In genomic region chr2:27027618-27028436, GRCm38 (mm10) we compare ENCODE assay signal across 8 mouse cellular contexts. TPM values are rescaled to one million over a fixed set of nuclear protein-coding genes. Genes with fewer than 3 reads are reported as not detected.
DNase-seq lines count a peak whose midpoint lies in the region; ATAC-seq lines count a peak whose summit lies in the region.

Gene Slc2a6, minus strand, starts transcription at chr2:27027998.

- H3K27me3 ChIP-seq in heart, embryonic 12.5 days (replicated peaks) = peaks cover 53% of the 10 kb centered on the region
- H3K27me3 ChIP-seq in kidney, embryonic 16.5 days (ENCODE audit: insufficient read depth, low read length) = no peaks in the 10 kb centered on the region

- H3K9ac ChIP-seq in heart, embryonic 12.5 days = peak within 1 kb of the TSS; percentile 4; the same call in 1 of the 2 replicates
- 0 out of 2 replicates have a peak within 1 kb of the TSS, but pooled peaks have one; percentile 15 for H3K9ac ChIP-seq in kidney, embryonic 16.5 days (replicated peaks; ENCODE audit: low read length)

- H3K4me1 ChIP-seq in heart, embryonic 12.5 days (replicated peaks) = peaks cover 9% of the 10 kb centered on the region; the same call in 1 of the 2 replicates
- no peaks in the 10 kb centered on the region for H3K4me1 ChIP-seq in kidney, embryonic 16.5 days (ENCODE audit: insufficient read depth, low read length)

- H3K4me3 ChIP-seq in heart, embryonic 12.5 days = peak within 1 kb of the TSS; percentile 28
- peak within 1 kb of the TSS; percentile 35 for H3K4me3 ChIP-seq in kidney, embryonic 16.5 days (ENCODE audit: low read length)

- no peaks in the 10 kb centered on the region for H3K36me3 ChIP-seq in heart, embryonic 12.5 days
- H3K36me3 ChIP-seq in kidney, embryonic 16.5 days (ENCODE audit: insufficient read depth, low read length) = no peaks in the 10 kb centered on the region

- H3K27ac ChIP-seq in heart, embryonic 12.5 days (ENCODE audit: poor library complexity, severe bottlenecking) = no peak within 1 kb of the TSS
- no peak within 1 kb of the TSS for H3K27ac ChIP-seq in kidney, embryonic 16.5 days (ENCODE audit: low read length)

- peak; percentile 89 for DNase-seq in B cell, adult 2 months
- peak; percentile 98 for DNase-seq in brain, adult 2 months (ENCODE audit: low read depth, low spot score)
- DNase-seq in liver = peak; percentile 86
- peak; percentile 89 to 92 for DNase-seq in spleen, postnatal 36 days (ENCODE audit: low spot score in 2 of 2)

- WGBS in heart, embryonic 12.5 days = 4% methylated on average over 38 of the region's 38 CpGs
- 2% methylated on average over 38 of the region's 38 CpGs for WGBS in kidney, embryonic 16.5 days

- peak; percentile 86 for ATAC-seq in erythroblast, adult 5-6 weeks (replicated peaks; ENCODE audit: low FRiP score, poor library complexity, severe bottlenecking)
- peak; percentile 91 for ATAC-seq in heart, embryonic 12.5 days (ENCODE audit: insufficient number of reproducible peaks, low FRiP score)
- ATAC-seq in kidney, embryonic 16.5 days (ENCODE audit: low FRiP score, low TSS enrichment) = peak; percentile 98
- ATAC-seq in monocyte, adult 5-6 weeks (replicated peaks; ENCODE audit: insufficient number of reproducible peaks, low FRiP score, low TSS enrichment, poor library complexity, severe bottlenecking) = peak; percentile 78

- H3K9me3 ChIP-seq in heart, embryonic 12.5 days (replicated peaks) = no peaks in the 10 kb centered on the region
- H3K9me3 ChIP-seq in kidney, embryonic 16.5 days (ENCODE audit: low read length) = no peaks in the 10 kb centered on the region

- peak within 1 kb of the TSS; percentile 65 for H3K4me2 ChIP-seq in heart, embryonic 12.5 days
- peak within 1 kb of the TSS; percentile 60 for H3K4me2 ChIP-seq in kidney, embryonic 16.5 days (replicated peaks; ENCODE audit: low read depth, low read length)

RNA-seq across cellular contexts. Expression of gene Slc2a6, which starts in this region (rescaled TPM):
- 1.2 and 2.5 TPM in 2 replicates for total RNA-seq in erythroblast, adult 5-6 weeks (2015; ENCODE audit: low replicate concordance)
- 0.56 and 1.9 TPM in 2 replicates for total RNA-seq in erythroblast, adult 5-6 weeks (2017; ENCODE audit: low replicate concordance)
- polyA plus RNA-seq in heart, embryonic 12.5 days (2016; fragmentation: Nextera tagmentation; extraction: Ambion mirVana) = 0.10 and 0.47 TPM in 2 replicates
- polyA plus RNA-seq in kidney, embryonic 16.5 days (2015; fragmentation: Nextera tagmentation; extraction: Ambion mirVana) = 0.33 and 0.84 TPM in 2 replicates
- total RNA-seq in monocyte, adult 5-6 weeks (2017) = 41.1 to 70.7 TPM (median 48.4 TPM) in 3 replicates

Comparison
In these comparisons a context has a peak if more than half of its experiments do, and no peak if none do; other contexts are left out.
1. RNA of gene Slc2a6 (total RNA-seq): 41.1 to 70.7 TPM in monocyte, adult 5-6 weeks; 0.56 to 2.5 TPM in erythroblast, adult 5-6 weeks; every median in the first group is over 10 times any median in the second.
2. Peak in ATAC-seq, H3K4me3 ChIP-seq, H3K9ac ChIP-seq and H3K4me2 ChIP-seq in heart, embryonic 12.5 days; RNA of the gene not detected or under 1 TPM.
3. Peak in ATAC-seq, H3K4me3 ChIP-seq, H3K9ac ChIP-seq and H3K4me2 ChIP-seq in kidney, embryonic 16.5 days; RNA of the gene not detected or under 1 TPM.
4. Peak in every context shown above with its lines, with median percentiles within 50 percentile points of each other: DNase-seq and ATAC-seq.